Mouse (Mus musculus): Measurements from ENCODE around the gene S1pr5. TPM values are rescaled to one million over a fixed set of nuclear protein-coding genes. Genes with fewer than 3 reads are reported as not detected.
"Not testable (repeated sequence)": the region's sequence is repeated elsewhere in the genome, so short reads cannot be mapped to it uniquely, and the experiment has no call there.

S1pr5 gene
- total RNA-seq, 2 experiments from 2014 or later = 0.69 to 1.1 TPM

DNA sequence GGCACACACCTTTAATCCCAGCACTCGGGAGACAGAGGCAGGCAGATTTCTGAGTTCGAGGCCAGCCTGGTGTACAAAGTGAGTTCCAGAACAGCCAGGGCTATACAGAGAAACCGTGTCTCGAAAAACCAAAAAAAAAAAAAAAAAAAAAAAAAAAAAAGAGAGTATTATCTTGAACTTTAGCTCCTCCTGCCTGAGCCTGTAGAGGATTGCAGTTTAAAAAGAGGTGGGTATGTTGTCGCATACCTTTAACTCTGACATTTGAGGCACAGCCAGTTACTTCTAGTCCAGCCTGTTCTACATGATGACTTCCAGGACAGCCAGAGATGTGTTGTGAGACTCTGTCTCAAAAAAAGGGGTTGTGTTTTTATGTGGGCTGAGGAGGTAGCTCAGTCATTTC, 21.3 kb upstream of the S1pr5 start:
- DNase-seq; intact Hi-C loops (cut with DNase I): not testable (repeated sequence)

DNA sequence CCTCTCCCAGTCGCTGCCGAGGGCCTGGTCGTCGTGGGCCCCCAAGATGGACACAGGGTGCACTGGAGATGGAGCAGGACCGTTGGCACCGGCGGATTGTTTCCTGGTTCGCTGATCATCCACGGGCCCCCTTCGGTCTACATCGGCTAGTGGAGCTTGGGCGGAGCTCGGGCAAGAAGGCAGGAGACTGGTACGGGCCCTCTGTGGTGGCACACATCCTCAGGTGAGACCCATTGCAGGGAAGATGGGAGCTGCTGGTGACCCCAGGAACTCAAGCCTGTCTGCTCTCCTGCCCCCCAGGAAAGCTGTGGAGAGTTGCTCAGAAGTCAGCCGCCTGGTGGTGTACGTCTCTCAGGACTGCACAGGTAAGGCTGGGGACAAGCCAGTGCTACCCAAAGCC, 20.1 kb upstream of the S1pr5 start:
- intact Hi-C loops (cut with DNase I) = no loop called here

DNA sequence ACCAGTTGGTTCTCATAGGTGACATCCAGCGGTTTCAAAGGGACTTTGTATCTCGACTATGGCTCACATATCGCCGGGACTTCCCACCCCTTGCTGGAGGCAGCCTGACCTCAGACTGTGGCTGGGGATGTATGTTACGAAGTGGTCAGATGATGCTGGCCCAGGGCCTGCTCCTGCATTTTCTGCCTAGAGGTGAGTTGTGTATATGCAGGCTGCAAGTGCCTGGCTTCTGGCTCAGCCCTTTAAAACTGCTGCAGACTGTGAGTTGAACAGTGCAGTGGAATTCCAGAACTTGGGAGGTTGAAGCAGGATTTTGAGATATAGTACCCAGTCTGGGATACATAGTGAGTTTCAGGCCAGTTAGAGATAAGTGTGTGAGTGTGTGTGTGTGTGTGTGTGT, 18.6 kb upstream of the S1pr5 start:
- intact Hi-C loops (cut with DNase I) = loop anchor here (1.0 kb wide), 1 partner anchor 20 kb away; the partner anchor contains the start of gene Kri1

More for the DNA sequence above, 20.1 kb upstream of the S1pr5 start:
- DNase-seq = no peak

DNA sequence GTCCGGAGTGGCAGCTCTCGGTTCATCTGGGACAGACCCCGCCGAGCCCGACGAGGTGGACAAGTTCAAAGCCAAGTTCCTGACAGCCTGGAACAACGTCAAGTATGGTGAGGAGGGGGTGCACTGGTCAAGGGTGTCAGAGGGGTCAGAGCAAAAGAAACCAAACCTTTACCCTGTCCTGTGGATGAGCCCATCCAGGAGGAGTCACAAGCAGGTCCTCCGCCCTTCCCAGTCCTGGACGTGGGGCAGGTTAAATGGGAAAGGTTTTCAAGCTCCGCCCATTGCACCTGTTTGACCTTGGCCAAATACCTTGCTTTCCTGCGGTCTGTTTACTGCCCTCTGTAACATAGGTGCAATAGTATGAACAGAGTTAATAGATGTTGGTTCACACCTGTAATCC, 17.4 kb upstream of the S1pr5 start:
- no peak for DNase-seq
- intact Hi-C loops (cut with DNase I) = loop anchor here (1.0 to 2.0 kb wide), 2 partner anchors 22 to 27 kb away; partner anchors contain the start of genes Keap1 and Kri1

More for the DNA sequence above, 18.6 kb upstream of the S1pr5 start:
- DNase-seq = no peak

DNA sequence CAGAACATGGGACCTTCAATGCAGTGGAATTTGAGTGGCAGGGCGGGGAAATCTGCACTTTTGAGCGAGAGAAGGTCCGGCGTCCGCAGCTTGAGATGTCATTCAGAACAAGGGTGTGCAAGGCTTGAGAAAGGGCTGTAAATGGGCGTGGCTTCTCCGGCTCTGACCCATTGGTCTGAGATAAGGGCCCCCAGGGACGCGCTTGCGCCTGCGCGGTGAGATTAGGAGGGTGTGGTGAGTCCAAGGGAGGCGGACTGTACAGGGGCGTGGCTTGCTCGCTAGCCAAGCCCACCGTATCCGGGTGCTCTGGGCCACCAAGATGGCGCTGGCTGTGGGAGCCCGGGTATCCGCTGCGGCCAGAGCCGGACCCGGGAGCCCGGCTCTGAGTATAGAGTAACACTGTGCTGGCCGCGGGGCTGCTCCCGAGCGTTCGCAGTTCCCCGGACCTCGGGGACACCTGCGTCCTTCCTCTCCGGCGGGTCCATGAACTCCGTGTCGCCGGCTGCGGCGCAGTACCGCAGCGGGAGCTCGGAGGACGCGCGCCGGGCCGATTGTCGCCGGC, 16.8 kb upstream of the S1pr5 start, which contains the start of gene Atg4d:
TSS of gene Atg4d (plus strand) at position 294 of the 562 bp plus-strand sequence.
- peak; percentile 98 for DNase-seq
- intact Hi-C loops (cut with DNase I) = loop anchor here (2.0 kb wide), 1 partner anchor 26 kb away; the partner anchor contains the start of gene Keap1

DNA sequence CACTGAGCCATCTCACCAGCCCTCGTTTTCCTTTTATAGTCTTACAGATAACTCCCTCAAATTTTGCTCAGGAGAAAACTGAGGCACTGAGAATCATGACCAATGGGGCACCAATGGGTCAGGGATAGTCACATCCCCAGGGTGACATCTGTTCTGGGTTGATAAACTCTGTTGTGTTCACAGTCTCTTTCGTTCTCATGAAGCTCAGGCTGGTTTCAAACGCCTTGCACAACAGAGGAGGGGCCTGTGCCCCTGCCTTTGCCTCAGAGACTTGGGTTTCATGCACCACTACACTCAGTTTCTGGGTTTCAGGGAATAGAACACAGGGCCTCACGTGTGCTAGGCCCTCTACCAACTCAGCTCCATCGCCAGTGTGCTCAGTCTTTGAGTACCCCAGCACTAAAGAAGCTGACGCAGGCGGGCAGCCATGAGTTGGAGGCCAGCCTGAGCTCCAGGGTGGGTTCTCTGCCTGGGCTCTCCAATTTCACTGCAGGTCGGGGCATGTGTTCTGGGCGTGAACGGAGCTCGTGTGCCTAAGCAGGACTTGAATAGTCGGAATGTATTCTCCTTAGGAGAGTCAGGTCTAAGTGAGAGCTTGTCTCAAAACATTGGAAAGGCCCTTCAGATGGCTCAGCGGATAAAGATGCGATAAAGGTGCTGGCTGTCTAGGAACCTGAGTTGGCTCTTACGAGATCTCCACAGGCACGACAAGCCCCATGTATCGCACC, 16.2 kb upstream of the S1pr5 start:
- intact Hi-C loops (cut with DNase I) = loop anchor here (2.0 kb wide), 1 partner anchor 26 kb away; the partner anchor contains the start of gene Keap1
- no peak for DNase-seq

DNA sequence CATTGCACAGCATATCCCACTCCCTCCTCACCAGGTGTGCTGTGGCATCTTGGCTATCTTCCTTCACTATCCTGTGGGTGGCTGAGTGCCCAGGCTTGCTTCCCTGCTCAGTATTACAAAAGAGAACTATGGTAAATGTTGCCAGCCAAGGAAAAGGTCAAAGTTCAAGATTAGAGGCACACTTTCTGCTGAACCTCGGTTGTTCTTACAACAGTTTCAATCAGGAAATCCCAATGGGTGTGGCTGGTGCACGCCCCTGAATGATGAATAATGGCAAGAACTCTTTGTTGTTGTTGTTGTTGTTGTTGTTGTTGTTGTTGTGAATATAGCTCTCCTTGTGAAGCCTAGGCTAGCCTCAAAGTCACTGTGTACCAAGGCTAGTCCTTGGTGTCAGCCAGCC, 13.6 kb upstream of the S1pr5 start:
- no peak for DNase-seq
- intact Hi-C loops (cut with DNase I) = no loop called here

DNA sequence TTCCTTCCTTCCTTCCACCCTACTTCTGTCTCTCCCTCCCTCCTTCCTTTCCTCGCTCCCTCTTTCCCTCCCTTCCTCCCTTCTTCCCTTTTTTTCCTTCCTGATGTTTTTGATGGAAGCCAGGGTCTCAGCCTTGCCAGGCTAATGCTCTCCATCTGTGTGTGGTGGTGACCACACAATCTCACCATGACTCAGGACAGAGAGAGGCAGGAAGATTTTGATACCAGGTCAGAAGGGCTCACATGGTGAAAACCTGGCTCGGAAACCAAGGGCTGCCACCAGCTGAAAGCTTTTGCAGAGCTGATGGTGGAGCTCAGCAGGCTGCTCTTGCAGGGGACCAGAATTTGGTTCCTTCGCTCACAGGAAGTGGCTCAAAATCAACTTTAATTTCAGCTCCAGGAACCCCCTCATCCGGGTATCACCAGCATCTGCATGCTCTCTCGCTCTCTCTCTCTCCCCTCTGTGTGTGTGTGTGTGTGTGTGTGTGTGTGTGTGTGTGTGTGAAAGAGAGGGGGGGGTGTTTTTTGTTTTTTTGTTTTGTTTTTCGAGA, 12.3 kb upstream of the S1pr5 start:
- intact Hi-C loops (cut with DNase I) = no loop called here
- DNase-seq = no peak

DNA sequence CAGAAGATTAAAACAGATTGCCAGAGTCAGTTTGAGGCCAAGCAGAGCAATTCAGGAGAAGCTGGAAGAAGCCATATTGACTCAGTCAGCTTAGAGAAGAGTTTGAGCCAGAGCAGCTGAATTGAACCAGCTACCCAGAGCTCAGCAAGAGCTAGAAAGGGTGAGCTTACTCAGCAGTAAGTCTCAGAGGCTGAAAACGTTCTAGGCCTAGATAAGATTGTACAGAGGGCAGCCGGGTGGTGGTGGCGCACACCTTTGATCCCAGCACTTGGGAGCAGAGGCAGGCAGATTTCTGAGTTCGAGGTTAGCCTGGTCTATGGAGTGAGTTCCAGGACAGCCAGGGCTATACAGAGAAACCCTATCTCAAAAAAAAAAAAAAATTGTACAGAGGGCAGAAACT, 8.1 kb upstream of the S1pr5 start:
- DNase-seq; intact Hi-C loops (cut with DNase I): not testable (repeated sequence)

DNA sequence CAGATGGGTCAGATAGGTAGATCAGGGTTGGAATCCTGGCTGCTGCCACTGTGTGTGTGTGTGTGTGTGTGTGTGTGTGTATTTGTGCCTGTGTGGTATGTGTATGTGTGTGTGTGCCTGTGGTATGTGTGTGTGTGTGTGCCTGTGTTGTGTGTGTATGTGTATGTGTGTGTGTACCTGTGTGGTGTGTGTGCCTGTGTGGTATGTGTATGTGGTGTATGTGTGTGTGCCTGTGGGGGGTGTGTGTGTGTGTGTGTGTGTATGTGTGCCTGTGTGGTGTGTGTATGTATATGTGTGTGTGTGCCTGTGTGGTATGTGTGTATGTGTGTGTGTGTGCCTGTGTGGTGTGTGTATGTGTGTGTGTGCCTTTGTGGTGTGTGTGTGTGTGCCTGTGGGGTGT, 6.4 kb upstream of the S1pr5 start:
- no peak for DNase-seq
- intact Hi-C loops (cut with DNase I) = no loop called here

DNA sequence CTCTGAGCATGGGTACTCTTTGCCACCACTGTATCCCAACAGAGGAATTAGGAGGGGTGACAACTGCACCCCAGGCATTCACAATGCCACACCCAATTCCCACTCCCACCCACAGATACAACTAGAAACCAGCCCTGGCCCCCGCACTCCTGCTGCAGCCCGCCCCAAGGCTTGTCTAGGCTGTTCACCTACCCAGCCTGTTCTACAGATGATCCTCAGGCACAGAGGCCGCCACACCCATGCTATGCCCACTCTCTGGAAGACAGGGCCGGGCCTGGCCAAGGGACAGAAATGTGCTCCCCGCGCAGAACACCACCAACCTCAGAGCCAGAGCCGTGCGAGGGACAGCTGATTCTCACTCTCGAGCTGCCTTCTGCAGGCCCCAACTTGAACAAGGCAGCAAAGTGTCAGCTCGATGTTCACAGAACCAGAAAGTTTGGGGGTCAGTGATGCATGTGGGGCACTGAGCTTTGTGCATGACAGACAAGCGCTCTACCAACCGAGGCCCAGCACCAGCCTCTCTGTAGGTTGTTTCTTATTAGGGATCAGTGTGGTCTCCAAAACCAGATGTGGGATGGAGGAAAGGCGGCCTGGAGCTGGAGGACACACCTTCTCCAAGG, 3.0 kb upstream of the S1pr5 start:
- DNase-seq = no peak
- intact Hi-C loops (cut with DNase I) = no loop called here

DNA sequence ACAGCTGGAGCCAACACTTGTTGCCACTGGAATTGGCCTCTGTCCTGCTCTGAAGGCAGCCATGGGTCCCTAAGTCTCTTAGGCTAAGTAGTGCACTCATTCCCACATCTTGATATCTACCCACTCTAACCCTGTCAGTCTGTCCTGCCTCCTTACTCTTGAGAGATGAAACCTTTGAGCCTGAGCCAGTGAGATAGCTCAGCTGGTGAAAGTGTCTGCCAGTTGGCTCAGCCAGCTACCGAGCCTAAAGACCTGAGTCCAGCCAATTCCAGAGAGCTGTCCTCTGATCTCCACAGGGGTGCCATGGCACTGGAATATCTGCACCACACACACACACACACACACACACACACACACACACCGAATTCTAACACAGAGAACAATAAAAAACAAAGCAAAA, 2.3 kb upstream of the S1pr5 start:
- DNase-seq = no peak
- intact Hi-C loops (cut with DNase I) = no loop called here

DNA sequence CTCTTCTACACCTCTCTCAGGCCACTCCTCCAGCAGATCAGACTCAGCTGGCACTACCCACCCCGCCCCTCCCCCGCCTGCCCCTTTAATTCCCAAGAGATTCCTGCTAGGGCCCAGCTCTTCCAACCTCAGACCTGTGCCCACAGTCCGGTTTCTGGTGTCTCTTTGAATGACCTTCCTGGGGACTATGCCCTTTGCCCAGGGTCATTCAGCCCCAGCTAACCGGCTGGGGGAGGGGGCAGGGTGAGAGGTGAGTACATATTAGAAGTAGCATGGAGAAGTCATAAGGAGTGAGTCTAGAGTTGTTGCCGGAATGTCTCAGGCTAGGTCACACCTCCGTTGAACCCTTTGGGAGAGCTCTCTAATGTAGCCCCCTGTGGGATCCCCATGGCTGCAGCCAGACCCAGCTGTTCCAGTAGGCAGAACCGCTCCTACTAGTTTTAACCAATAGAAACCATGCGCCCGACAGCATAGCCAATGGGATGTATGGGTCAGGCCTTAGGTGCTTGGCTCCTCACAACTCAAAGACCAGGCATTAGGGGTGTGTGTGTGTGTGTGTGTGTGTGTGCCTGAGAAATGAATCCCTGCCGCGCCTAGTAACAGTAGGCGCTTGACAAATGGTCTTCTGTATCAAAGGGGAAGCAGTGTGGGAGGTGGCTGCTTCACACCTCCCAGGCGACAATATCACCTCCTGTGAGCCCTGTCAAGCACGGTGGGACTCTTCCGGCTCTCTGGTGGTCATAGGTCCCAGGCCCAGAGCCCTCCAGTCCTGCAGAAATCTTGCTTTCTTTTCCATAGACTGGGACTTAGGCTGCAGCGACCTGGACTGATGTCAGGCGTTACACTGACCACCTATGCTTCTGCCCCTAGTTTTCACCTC, 1.6 kb upstream of the S1pr5 start:
- DNase-seq = no peak
- intact Hi-C loops (cut with DNase I) = no loop called here

DNA sequence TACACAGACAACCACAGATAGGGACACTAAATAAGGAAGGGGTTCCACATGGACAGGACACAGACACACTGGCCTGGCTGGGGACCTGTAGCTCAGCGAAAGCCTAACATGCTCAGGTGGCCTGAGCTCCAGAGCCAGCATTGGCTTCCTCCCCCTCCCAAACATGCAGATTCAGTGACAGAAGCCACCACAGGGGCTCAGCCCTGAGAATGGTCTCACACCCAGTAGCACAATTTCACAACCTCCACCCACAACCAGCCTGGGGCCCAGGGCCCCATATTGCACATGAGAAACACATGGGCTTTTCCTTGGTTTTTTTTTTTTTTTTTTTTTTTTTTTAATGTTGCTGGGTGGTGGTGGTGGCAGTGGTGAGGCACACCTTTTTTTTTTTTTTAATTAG, 1.9 kb downstream of the S1pr5 start:
- DNase-seq = no peak
- intact Hi-C loops (cut with DNase I) = no loop called here

DNA sequence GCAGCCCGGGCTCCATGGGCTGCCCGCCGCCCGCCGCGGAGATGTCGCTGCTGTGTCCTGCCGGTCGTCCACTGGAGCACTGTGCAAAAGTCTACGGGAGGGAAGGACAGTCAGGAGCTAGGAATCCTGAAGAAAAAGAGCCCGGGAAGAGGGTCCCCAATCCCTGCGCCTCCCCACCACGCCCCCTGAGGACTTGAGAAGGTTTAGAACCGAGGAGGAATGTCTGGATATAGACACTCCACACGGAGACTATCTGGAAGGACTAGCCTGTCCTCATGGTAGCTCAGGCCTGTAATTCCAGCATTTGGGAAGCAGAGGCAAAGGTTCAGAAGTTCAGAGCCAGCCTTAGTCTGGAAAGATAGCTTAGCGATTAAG, 3.1 kb downstream of the S1pr5 start:
- no peak for DNase-seq
- intact Hi-C loops (cut with DNase I) = no loop called here

DNA sequence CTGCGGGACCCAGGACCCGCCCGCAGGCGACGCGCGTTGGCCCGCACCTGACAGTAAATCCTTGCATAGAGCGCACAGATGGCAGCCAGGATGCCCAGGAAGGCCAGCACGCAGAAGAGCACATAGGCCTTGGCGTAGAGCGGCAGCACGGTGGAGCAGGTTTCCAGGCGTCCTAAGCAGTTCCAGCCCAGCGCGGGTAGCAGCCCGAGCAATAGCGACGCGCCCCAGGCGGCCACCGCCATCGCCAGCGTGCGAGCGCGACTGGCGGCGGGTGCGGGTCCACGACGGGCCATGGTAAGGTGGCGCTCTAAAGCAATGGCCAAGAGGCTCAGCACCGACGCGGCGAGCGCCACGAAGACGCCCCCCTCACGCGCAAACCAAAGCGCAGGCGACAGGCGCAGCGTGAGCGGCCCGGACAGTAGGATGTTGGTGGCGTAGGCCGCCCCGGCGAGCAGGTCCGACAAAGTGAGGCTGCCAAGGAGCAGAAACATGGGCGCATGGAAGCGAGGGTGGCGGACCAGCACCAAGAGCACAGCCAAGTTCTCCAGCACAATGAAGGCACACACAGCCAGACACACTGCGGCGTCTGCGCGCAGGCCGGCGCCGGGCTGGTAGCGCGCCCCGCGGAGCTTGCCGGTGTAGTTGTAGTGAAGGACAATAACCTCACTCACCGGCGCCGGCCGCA, 3.7 kb downstream of the S1pr5 start:
- intact Hi-C loops (cut with DNase I) = loop anchor here (5.0 kb wide), 1 partner anchor 113 kb away; no protein-coding TSS in a partner anchor
- DNase-seq = peak in 1 of 2 experiments; percentile 40

DNA sequence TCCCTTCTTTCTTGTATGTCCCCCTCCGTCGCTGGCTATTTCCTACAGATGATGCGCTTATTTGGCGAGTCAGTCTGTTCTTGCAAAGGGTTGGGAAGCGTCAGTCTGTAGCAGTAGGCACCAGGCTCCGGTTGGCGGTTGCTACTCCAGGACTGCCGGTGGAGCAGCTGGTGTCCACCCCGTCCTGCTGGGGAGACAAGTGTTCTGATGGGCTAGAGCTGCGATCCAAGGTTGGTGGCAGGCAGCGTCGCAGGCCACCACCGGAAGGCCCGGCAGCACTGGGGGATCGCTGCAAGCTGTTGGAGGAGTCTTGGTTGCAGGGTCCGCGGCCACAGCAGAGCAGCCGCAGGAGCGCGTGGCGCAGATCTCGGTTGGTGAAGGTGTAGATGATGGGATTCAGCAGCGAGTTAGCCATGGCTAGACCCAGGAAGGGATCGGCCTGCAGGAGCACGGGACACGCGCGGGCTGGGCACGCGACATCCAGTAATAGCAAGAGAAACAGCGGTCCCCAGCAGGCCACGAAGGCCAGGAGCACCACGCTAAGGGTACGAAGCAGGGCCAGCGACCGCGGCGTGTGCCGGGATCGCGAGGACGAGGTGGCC, 4.3 kb downstream of the S1pr5 start:
- no peak for DNase-seq
- intact Hi-C loops (cut with DNase I) = loop anchor here (5.0 kb wide), 1 partner anchor 113 kb away; no protein-coding TSS in a partner anchor

DNA sequence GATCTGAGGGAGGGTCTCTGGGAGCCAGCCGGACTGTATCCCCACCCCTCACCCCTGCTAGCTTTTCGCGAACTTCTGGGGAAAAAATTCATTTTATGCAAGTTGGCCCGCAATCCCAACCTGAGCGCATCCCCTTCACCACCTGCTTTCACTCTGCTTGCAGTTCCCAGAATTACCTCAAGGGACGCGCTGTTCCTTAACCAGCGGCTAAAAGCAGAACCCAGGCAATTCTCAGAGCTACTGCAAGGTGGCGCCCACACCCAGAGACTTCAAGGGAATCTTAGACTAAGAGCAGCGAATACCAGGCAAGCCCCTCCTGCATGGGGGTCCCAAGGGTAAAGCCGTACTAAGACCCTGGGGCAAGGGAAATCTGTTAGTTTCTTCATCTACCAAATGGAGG, 6.9 kb downstream of the S1pr5 start:
- peak; percentile 72 to 82 for DNase-seq
- intact Hi-C loops (cut with DNase I) = loop anchor here (5.0 kb wide), 1 partner anchor 116 kb away; no protein-coding TSS in a partner anchor

DNA sequence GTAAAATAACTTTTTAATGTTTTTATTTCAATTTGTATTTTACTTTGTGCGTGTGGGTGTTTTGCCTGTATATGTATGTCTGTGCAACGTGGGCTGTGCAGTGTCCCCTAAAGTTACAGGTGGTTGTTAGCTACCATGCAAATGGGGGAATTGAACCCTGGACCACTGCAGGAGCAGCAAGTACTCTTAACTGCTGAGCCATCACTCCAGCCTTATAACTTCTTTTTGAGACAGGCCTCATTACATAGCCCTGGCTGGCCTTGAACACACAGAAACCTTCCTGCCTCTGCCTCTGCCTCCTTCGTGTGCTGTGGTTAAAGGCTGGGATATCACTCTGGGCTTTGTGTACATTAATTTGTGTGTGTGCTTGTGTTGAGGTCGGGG, 8.8 kb downstream of the S1pr5 start:
- DNase-seq = no peak
- intact Hi-C loops (cut with DNase I) = loop anchor here (2.0 kb wide), 2 partner anchors 25 to 51 kb away; partner anchors contain the start of genes Atg4d and Cdkn2d
